14 mouse cellular contexts compared by ENCODE assay signal in the genomic region with DNA sequence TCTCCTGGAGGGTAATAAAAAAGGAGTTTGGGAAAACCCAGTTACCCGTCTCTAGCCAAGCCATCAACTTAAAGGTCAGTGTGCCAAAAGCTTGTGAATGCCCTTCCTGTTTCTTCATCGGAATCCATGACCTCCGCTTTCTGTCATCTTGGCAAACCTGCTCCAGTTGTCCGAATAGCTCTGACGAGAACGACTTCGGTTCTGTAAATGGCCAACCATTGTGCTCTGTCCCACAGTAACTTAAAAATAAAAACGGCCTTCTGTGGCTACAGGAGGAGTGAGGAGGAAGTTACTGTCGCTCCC. TPM values are rescaled to one million over a fixed set of nuclear protein-coding genes. Genes with fewer than 3 reads are reported as not detected.
DNase-seq lines count a peak whose midpoint lies in the region; ATAC-seq lines count a peak whose summit lies in the region.
"Had no signal": no experiment of that assay in that cellular context is flagged by ENCODE, and none has a peak within 500 bp of the region (broad histone marks: within the 10 kb centered on the region; RNA-seq: fewer than 3 reads in every experiment).

No protein-coding gene starts in this region.

- 68% methylated on average over 9 of the region's 9 CpGs for WGBS in hindbrain, embryonic 12.5 days
- WGBS in hindbrain, embryonic 11.5 days: 69% methylated on average over 9 of the region's 9 CpGs
- WGBS in lung, embryonic 15.5 days: 52% methylated on average over 9 of the region's 9 CpGs
- 62% methylated on average over 9 of the region's 9 CpGs for WGBS in stomach, embryonic 14.5 days

- DNase-seq in adrenal gland, postnatal 14 days: peak; percentile 20
- DNase-seq in adrenal gland, postnatal 10 days: no peak
- DNase-seq in hindbrain, embryonic 11.5 days (ENCODE audit: low spot score): no peak
- no peak for DNase-seq in lung, postnatal 14 days
- DNase-seq in ovary, adult 18-20 months (ENCODE audit: low spot score): no peak
- DNase-seq: gastrocnemius, postnatal 36 days; kidney, adult 8-10 months; liver; right cerebral cortex, adult 18-20 months had no signal

- H3K4me1 ChIP-seq in hindbrain, embryonic 12.5 days: peaks cover 2% of the 10 kb centered on the region; the same call in 1 of the 2 replicates
- H3K4me1 ChIP-seq in hindbrain, embryonic 11.5 days (replicated peaks; ENCODE audit: control insufficient read depth, insufficient read depth, low read length): peaks cover 3% of the 10 kb centered on the region; the same call in 1 of the 2 replicates
- peaks cover 2% of the 10 kb centered on the region; the same call in 1 of the 2 replicates for H3K4me1 ChIP-seq in lung, embryonic 15.5 days
- no peaks in the 10 kb centered on the region for H3K4me1 ChIP-seq in stomach, embryonic 14.5 days (ENCODE audit: control insufficient read depth, insufficient read depth, low read length)

- no peak for ATAC-seq in hindbrain, embryonic 12.5 days (ENCODE audit: low FRiP score)
- no peak for ATAC-seq in hindbrain, embryonic 11.5 days (ENCODE audit: low FRiP score)
- ATAC-seq in lung, embryonic 15.5 days (ENCODE audit: borderline replicate concordance, extremely low read depth, low FRiP score, low TSS enrichment): no peak
- no peak for ATAC-seq in stomach, embryonic 14.5 days (ENCODE audit: insufficient number of reproducible peaks, insufficient read depth, low FRiP score, low read depth)
- ATAC-seq: midbrain, embryonic 16.5 days had no signal

- peak overlapping the region; percentile 40; the same call in 1 of the 2 replicates for H3K4me2 ChIP-seq in hindbrain, embryonic 12.5 days (replicated peaks)
- no peak overlapping the region for H3K4me2 ChIP-seq in hindbrain, embryonic 11.5 days (replicated peaks; ENCODE audit: low read depth, low read length)
- H3K4me2 ChIP-seq in lung, embryonic 15.5 days: peak overlapping the region; percentile 45
- H3K4me2 ChIP-seq in stomach, embryonic 14.5 days (replicated peaks; ENCODE audit: low read depth, low read length): peak overlapping the region; percentile 31; the same call in 1 of the 2 replicates

- H3K27me3 ChIP-seq in hindbrain, embryonic 12.5 days: peaks cover 52% of the 10 kb centered on the region
- H3K27me3 ChIP-seq in hindbrain, embryonic 11.5 days (ENCODE audit: control insufficient read depth, insufficient read depth, low read length): peaks cover 27% of the 10 kb centered on the region
- peaks cover 34% of the 10 kb centered on the region for H3K27me3 ChIP-seq in lung, embryonic 15.5 days
- H3K27me3 ChIP-seq in stomach, embryonic 14.5 days (ENCODE audit: control insufficient read depth, insufficient read depth, low read length): peaks cover 19% of the 10 kb centered on the region

- H3K9me3 ChIP-seq in hindbrain, embryonic 12.5 days (replicated peaks): no peaks in the 10 kb centered on the region
- no peaks in the 10 kb centered on the region for H3K9me3 ChIP-seq in hindbrain, embryonic 11.5 days (ENCODE audit: control insufficient read depth, low read length)
- H3K9me3 ChIP-seq in lung, embryonic 15.5 days: no peaks in the 10 kb centered on the region
- 0 out of 2 replicates have a peak, but pooled peaks cover 6% of the 10 kb centered on the region for H3K9me3 ChIP-seq in stomach, embryonic 14.5 days (ENCODE audit: control insufficient read depth, low read depth, low read length)

- H3K4me3 ChIP-seq in hindbrain, embryonic 12.5 days: no peak overlapping the region
- no peak overlapping the region for H3K4me3 ChIP-seq in hindbrain, embryonic 11.5 days (ENCODE audit: low read depth, low read length)
- peak overlapping the region; percentile 6; the same call in 1 of the 2 replicates for H3K4me3 ChIP-seq in lung, embryonic 15.5 days
- H3K4me3 ChIP-seq in stomach, embryonic 14.5 days (ENCODE audit: low read depth, low read length): no peak overlapping the region
- H3K4me3 ChIP-seq: erythroblast, embryonic 14.5 days had no signal

- H3K27ac ChIP-seq in hindbrain, embryonic 12.5 days: no peak overlapping the region
- H3K27ac ChIP-seq in hindbrain, embryonic 11.5 days (ENCODE audit: low read depth, low read length): no peak overlapping the region
- H3K27ac ChIP-seq in lung, embryonic 15.5 days: no peak overlapping the region
- no peak overlapping the region for H3K27ac ChIP-seq in stomach, embryonic 14.5 days (ENCODE audit: low read length)

- no peaks in the 10 kb centered on the region for H3K36me3 ChIP-seq in hindbrain, embryonic 12.5 days
- no peaks in the 10 kb centered on the region for H3K36me3 ChIP-seq in hindbrain, embryonic 11.5 days (ENCODE audit: control insufficient read depth, insufficient read depth, low read length)
- H3K36me3 ChIP-seq in lung, embryonic 15.5 days: no peaks in the 10 kb centered on the region
- no peaks in the 10 kb centered on the region for H3K36me3 ChIP-seq in stomach, embryonic 14.5 days (ENCODE audit: control insufficient read depth, insufficient read depth, low read length)

- H3K9ac ChIP-seq in hindbrain, embryonic 12.5 days: no peak overlapping the region
- H3K9ac ChIP-seq in hindbrain, embryonic 11.5 days (ENCODE audit: low read depth, low read length): no peak overlapping the region
- no peak overlapping the region for H3K9ac ChIP-seq in lung, embryonic 15.5 days
- no peak overlapping the region for H3K9ac ChIP-seq in stomach, embryonic 14.5 days (replicated peaks; ENCODE audit: low read depth, low read length)

RNA-seq across cellular contexts. Expression of a gene that starts 11.4 kb away (rescaled TPM):
- 0.30 and 0.38 TPM in 2 replicates for total RNA-seq in adrenal gland, postnatal 14 days (2021)
- under 1 TPM; 0.33 to 0.36 TPM for total RNA-seq in adrenal gland, postnatal 10 days (2021)
- 20.5 and 21.1 TPM in 2 replicates for polyA plus RNA-seq in hindbrain, embryonic 12.5 days (2016; fragmentation: Nextera tagmentation; extraction: Ambion mirVana)
- 15.5 and 20.6 TPM in 2 replicates for polyA plus RNA-seq in hindbrain, embryonic 11.5 days (2014; fragmentation: Nextera tagmentation; extraction: Ambion mirVana)
- 0.20 and 0.38 TPM in 2 replicates for polyA plus RNA-seq in lung, embryonic 15.5 days (2015; fragmentation: Nextera tagmentation; extraction: Ambion mirVana)
- 0.94 and 1.2 TPM in 2 replicates for polyA plus RNA-seq in stomach, embryonic 14.5 days (2014; fragmentation: Nextera tagmentation; extraction: Ambion mirVana)
- total RNA-seq: gastrocnemius, postnatal 36 days had no signal
- polyA plus RNA-seq: erythroblast, embryonic 14.5 days had no signal
